Mouse (Mus musculus) spleen, adult 2 months (tissue): Measurements from ENCODE around the gene Tmem170b. TPM values are rescaled to one million over a fixed set of nuclear protein-coding genes. Genes with fewer than 3 reads are reported as not detected.

Source experiments
- DNase-seq, 2 experiments: peaks; one replicate each; pipeline versions ENCODE4 v3.0.0 to v3.0.0-alpha.2; 2012 to 2021; ENCODE audit warnings: low spot score in 2 of 2, low read depth in 1 of 2
- H3K27ac ChIP-seq: fragments of 200-500 bp; 2 replicates; pipeline ENCODE4 v1.5.1; 2012; ENCODE audit warnings: low read length, inconsistent platforms; ENCODE audit not compliant: insufficient read depth
- H3K27me3 ChIP-seq: fragments of 200-500 bp; 2 replicates; pipeline ENCODE4 v1.6.1; 2012; ENCODE audit warnings: mild to moderate bottlenecking, moderate library complexity, low read length, inconsistent platforms; ENCODE audit not compliant: control insufficient read depth, insufficient read depth
- H3K36me3 ChIP-seq: fragments of 200-500 bp; 2 replicates; pipeline ENCODE4 v1.6.1; 2012; ENCODE audit warnings: mild to moderate bottlenecking, low read length, inconsistent platforms; ENCODE audit not compliant: control insufficient read depth, insufficient read depth
- H3K4me1 ChIP-seq: fragments of 200-500 bp; 2 replicates; pipeline ENCODE4 v1.6.1; 2011; ENCODE audit warnings: inconsistent platforms; ENCODE audit not compliant: control insufficient read depth, insufficient read depth, insufficient read length
- H3K4me3 ChIP-seq: fragments of 200-500 bp; 2 replicates; pipeline ENCODE4 v1.5.1; 2011; ENCODE audit warnings: mild to moderate bottlenecking, inconsistent platforms; ENCODE audit not compliant: insufficient read depth, insufficient read length; ENCODE audit errors: extremely low read depth
- CTCF ChIP-seq: fragments of 200-500 bp; IDR thresholded peaks from 2 replicates; pipeline ENCODE4 v1.5.1; 2011; ENCODE audit warnings: mild to moderate bottlenecking, inconsistent platforms; ENCODE audit not compliant: insufficient read depth, insufficient read length, insufficient replicate concordance; ENCODE audit errors: extremely low read depth
- POLR2A ChIP-seq: fragments of 200-500 bp; IDR thresholded peaks from 2 replicates; pipeline ENCODE4 v1.6.1; 2011; ENCODE audit warnings: low read depth, low read length, inconsistent platforms
- WGBS: fragments of 180-500 bp; shearing (Covaris S2); methylation state at CpG from one replicate; pipeline ENCODE4 v1.1.7; 2018; 5-methylcytosine and 5-hydroxymethylcytosine counted together
- polyA plus RNA-seq: library from polyadenylated mRNA; depleted of rRNA; stranded (reverse); fragments of >200 nt; gene quantifications from 2 replicates; pipeline ENCODE4 v1.2.3, GENCODE M21; 2012

Tmem170b gene
- polyA plus RNA-seq, 1 experiment, result 6.0 TPM

DNA sequence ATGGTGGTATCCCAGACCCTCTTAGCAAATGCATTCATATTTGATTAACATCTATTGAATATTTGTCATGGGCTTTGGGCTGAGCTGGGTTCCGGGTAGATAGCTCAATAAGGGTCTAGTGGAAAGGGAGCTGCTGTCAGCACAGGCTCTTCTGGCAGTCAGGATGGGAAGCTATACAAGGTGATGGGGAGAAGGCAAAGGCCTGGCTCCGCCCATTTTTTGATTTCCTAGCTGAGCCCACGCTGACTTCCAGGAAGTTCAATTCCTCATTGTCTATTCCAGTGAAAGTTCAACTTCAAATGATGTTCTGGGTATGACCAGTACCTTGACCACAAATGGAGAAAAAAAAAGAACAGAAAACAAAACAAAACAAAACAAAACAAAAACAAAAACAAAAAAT lies 69.8 kb downstream of the Tmem170b start:
- no peaks in the 10 kb centered on the region for H3K36me3 ChIP-seq
- no peak for DNase-seq
- H3K27me3 ChIP-seq, result no peaks in the 10 kb centered on the region
- no peak overlapping the region for H3K27ac ChIP-seq
- no peaks in the 10 kb centered on the region for H3K4me1 ChIP-seq
- H3K4me3 ChIP-seq, result no peak overlapping the region
- no peak for TF ChIP-seq POLR2A
- TF ChIP-seq CTCF, result no peak
- WGBS, result 84% methylated on average over 3 of the region's 3 CpGs

DNA sequence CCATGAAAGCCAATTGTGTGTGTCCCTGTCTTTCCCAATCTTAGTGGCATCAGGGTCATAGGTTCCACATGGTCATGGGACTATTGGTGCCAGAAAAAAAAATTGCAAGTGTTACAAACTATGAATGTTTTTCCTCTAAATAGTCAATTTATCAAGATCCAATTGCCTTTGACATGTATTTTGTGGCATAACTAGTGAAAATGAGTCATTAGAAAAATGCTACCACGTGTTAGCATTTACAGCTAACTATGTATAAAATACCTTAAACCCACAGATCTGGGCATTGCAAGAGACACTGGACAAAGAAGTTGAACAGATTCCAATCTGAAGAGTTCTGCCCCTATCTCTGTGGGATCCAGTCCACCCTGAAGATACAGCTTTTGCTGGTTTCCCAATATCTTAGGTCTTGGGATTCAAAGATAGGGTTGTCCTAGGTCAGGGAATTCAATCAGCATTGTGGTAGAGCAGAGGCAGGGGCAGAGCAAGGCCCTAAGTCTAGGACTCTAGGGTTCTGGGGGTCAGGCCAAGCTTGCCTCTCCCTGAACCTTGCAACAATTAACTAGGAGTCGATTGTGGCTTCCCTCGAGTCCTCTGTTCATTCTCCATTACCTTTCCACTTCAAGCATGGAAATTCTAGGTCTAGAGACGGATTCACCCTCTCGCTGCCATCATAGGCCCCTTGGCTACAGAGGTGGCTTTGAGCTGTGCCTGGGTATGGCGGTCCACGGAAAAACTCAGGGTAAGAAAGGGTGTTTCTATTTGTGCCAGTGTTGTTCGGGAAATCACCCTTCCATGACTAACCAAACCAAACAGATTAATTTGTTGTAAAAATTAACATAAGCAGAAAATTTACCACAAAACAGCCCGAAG lies 70.5 kb downstream of the Tmem170b start:
- H3K27ac ChIP-seq, result no peak overlapping the region
- TF ChIP-seq CTCF (no peak), POLR2A (no peak)
- no peaks in the 10 kb centered on the region for H3K4me1 ChIP-seq
- WGBS, result 86% methylated on average over 9 of the region's 9 CpGs
- no peaks in the 10 kb centered on the region for H3K36me3 ChIP-seq
- no peak for DNase-seq
- no peaks in the 10 kb centered on the region for H3K27me3 ChIP-seq
- no peak overlapping the region for H3K4me3 ChIP-seq

DNA sequence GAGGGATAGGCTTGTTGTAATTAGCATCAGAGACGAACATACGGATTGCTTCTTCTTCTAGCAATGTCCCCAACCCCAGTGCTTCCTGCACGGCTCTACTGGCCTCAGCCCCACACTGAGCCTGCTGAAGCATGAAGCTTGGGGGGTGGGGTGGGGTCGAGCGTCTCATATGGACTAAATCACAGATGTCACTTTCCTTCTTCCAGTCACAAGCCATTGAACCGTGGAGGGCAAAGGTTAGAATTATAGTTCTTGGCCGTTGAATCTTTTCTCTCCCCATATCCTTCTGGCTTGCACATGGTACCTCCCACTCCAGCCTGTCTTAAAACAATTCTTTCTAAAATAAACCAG lies 71.1 kb downstream of the Tmem170b start:
- no peak for DNase-seq
- WGBS, result 54% methylated on average over 7 of the region's 7 CpGs
- no peaks in the 10 kb centered on the region for H3K36me3 ChIP-seq
- H3K4me1 ChIP-seq, result no peaks in the 10 kb centered on the region
- TF ChIP-seq POLR2A (no peak), CTCF (no peak)
- H3K4me3 ChIP-seq, result no peak overlapping the region
- no peaks in the 10 kb centered on the region for H3K27me3 ChIP-seq
- no peak overlapping the region for H3K27ac ChIP-seq

DNA sequence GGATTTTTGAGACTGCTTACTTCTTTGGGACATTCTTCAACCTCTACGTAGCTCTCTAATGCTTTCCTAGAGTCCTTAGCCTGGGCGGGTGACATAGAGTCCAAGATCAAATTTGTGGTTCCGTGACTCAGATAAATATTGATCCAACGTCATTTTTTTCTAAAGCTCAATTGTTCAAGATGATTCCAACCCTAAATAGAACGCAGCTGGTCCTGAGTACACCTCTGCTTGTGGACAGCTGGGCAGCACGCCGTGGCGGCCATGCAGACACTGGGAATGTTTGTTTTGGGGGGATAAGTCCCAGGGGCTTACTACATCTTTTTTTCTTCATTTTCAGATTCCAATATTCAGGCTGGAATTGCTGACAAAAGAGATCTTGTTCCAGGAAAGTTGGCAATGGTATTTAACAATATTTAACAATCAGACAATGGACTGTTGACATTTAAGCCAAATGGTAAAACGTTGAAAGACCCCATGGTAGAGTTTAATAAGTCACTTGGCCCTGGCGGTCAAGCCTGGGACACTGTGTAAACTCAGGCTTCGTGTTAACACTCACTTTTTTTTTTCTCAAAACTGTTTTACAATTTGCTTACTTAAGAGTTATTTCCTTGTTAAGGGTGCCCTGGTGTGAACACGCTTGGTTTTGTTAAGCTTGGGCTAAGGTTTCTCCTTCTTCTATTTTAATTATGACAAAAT lies 75.3 kb downstream of the Tmem170b start:
- H3K27ac ChIP-seq, result no peak overlapping the region
- 84% methylated on average over 12 of the region's 12 CpGs for WGBS
- no peak for DNase-seq

DNA sequence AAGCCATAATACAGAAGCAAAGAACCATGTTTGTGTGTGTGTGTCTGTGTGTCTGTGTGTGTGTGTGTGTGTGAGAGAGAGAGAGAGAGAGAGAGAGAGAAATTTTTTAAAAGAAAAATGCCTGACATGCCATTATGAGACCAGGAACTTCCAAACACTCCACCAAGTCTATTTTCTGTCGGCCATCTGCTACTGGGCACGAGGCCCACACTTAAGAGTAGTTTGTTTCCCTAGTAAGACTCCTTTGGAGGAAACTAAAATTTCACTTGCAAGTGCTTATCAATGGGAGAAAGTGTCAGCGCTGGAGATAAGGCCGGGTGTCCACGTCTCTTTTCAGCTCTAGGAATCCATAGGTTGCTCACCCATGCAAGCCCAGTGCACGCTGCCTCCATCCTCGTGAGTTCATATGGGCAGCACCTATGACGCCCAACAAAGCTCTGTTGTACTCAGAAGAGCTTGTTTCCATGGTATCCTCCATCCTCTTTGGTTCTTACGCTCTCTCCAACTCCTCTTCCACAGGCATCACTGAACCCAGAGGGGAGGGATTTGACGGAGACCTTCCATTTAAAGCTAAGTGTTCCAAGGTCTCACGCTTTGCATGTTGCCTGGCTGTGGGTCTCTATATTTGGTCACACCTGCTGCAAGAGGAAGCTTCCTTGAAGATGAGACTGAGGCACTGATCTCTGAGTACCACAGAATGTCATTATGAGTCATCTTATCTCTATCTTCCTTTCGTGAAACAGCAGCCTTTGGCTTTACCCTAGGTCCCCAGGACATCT lies 76.8 kb downstream of the Tmem170b start:
- Histone ChIP-seq H3K4me1 (no peaks in the 10 kb centered on the region), H3K27ac (no peak overlapping the region), H3K4me3 (no peak overlapping the region), H3K27me3 (no peaks in the 10 kb centered on the region; the same call in 1 of the 2 replicates), H3K36me3 (no peaks in the 10 kb centered on the region)
- 80% methylated on average over 12 of the region's 12 CpGs for WGBS
- no peak for DNase-seq
- TF ChIP-seq POLR2A, result no peak
- TF ChIP-seq CTCF, result no peak

More for the DNA sequence above, 75.3 kb downstream of the Tmem170b start:
- TF ChIP-seq CTCF (no peak), POLR2A (no peak)
- no peaks in the 10 kb centered on the region for H3K36me3 ChIP-seq
- H3K4me3 ChIP-seq, result no peak overlapping the region
- no peaks in the 10 kb centered on the region for H3K4me1 ChIP-seq
- H3K27me3 ChIP-seq, result no peaks in the 10 kb centered on the region

DNA sequence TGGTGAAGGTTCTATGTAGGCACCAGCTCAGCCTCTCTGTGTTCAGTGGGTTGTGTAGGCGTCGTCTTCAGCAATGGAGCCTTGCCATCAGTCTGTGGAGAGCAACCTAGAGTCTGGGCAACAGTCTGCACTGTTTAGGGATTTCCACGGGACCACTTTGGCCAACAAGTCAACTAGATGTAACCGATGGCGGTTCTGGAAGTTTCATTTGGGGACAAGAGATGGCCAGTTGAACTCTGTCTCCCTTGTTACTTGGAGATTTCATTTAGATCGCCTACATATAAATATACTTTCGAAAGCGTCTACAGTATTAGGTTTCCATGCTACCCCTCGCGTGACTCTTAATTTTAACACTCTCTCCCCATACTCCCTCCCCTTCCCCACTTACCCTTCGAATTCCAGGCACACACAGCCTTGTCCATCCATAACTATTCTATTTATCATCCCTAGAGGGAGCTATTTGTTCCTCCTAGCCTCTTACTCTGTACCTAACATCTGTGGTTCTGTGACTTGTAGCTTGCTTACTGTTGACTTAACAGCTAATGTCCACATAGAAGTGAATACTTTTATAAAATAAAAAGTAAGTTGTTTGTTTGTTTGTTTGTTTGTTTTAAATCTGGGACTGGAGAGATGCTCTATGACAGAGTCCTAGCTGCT lies 77.8 kb downstream of the Tmem170b start:
- Histone ChIP-seq H3K27me3 (no peaks in the 10 kb centered on the region; the same call in 1 of the 2 replicates), H3K27ac (no peak overlapping the region), H3K4me3 (no peak overlapping the region), H3K36me3 (no peaks in the 10 kb centered on the region), H3K4me1 (no peaks in the 10 kb centered on the region)
- 88% methylated on average over 11 of the region's 11 CpGs for WGBS
- no peak for DNase-seq
- no peak for TF ChIP-seq POLR2A
- TF ChIP-seq CTCF, result no peak
